Comparison of ENCODE assay signal across 22 mouse cellular contexts in the genomic region with DNA sequence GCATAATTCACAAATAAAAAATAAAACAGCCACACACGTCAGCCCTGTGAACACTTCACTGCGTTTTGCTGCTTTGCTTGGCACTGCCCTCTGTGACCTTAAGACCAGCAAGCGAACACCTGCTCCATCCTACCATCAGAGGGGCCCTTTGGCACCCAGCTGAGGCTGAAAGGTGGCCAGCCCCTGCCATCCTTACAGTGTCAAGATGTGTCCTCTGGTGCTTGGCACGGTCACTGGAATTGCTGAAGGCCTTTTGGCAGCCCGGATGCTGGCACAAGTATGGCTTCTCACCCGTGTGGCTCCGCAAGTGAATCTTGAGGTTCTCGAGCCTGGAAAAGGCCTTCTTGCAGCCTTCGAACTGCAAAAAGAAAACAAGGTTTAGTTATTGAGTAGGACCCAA.
DNase-seq lines count a peak whose midpoint lies in the region; ATAC-seq and TF ChIP-seq lines count a peak whose summit lies in the region.
"Had no signal": no experiment of that assay in that cellular context is flagged by ENCODE, and none has a peak within 500 bp of the region (broad histone marks: within the 10 kb centered on the region; RNA-seq: fewer than 3 reads in every experiment).

No protein-coding gene starts in this region.

- H3K27ac ChIP-seq in gastrocnemius, adult 2 months, result no peak overlapping the region
- H3K27ac ChIP-seq in stomach, embryonic 16.5 days (ENCODE audit: low read length), result 0 out of 2 replicates have a peak overlapping the region, but pooled peaks have one; percentile 21
- no peak overlapping the region for H3K27ac ChIP-seq in stomach, postnatal 0 days (replicated peaks)
- H3K27ac ChIP-seq: embryonic facial prominence, embryonic 12.5 days; heart, adult 2 months; heart, embryonic 13.5 days; limb, embryonic 15.5 days; liver, embryonic 15.5 days; lung, embryonic 15.5 days had no signal

- no peaks in the 10 kb centered on the region for H3K9me3 ChIP-seq in stomach, embryonic 16.5 days (replicated peaks; ENCODE audit: control insufficient read depth, low read length)
- H3K9me3 ChIP-seq in stomach, postnatal 0 days (ENCODE audit: control insufficient read depth, low read length), result no peaks in the 10 kb centered on the region
- H3K9me3 ChIP-seq: embryonic facial prominence, embryonic 12.5 days; heart, embryonic 13.5 days; limb, embryonic 15.5 days; liver, embryonic 15.5 days; lung, embryonic 15.5 days had no signal

- no peak overlapping the region for H3K4me2 ChIP-seq in stomach, embryonic 16.5 days (ENCODE audit: low read depth, low read length)
- no peak overlapping the region for H3K4me2 ChIP-seq in stomach, postnatal 0 days (replicated peaks; ENCODE audit: low read depth)
- H3K4me2 ChIP-seq: embryonic facial prominence, embryonic 12.5 days; heart, embryonic 13.5 days; limb, embryonic 15.5 days; liver, embryonic 15.5 days; lung, embryonic 15.5 days had no signal

- intact Hi-C loops in gastrocnemius, adult 2 months (cut with DNase I), result no loop called here

- TF ChIP-seq EP300 in stomach, postnatal 0 days (optimal IDR thresholded peaks at IDR 0.05), result no peak

- no peaks in the 10 kb centered on the region for H3K36me3 ChIP-seq in stomach, embryonic 16.5 days (ENCODE audit: control insufficient read depth, insufficient read depth, low read length)
- H3K36me3 ChIP-seq in stomach, postnatal 0 days (ENCODE audit: control insufficient read depth, insufficient read depth, low read length), result no peaks in the 10 kb centered on the region
- H3K36me3 ChIP-seq: embryonic facial prominence, embryonic 12.5 days; heart, embryonic 13.5 days; limb, embryonic 15.5 days; liver, embryonic 15.5 days; lung, embryonic 15.5 days had no signal

- peak; percentile 21 for DNase-seq in gastrocnemius, adult 2 months
- no peak for DNase-seq in gastrocnemius, postnatal 10 days
- no peak for DNase-seq in stomach, postnatal 0 days (ENCODE audit: low spot score)
- peak; percentile 57 for DNase-seq in cerebellum, adult 9-10 months
- no peak for DNase-seq in thymus, postnatal 25 days
- no peak for DNase-seq in spleen, postnatal 10 days (ENCODE audit: low spot score in 2 of 2)
- DNase-seq: gastrocnemius, postnatal 36 days; heart, adult 2 months; heart, postnatal 14 days; kidney, adult 11 months; layer of hippocampus, adult 9-11 months; lung, postnatal 4 days; right cerebral cortex, postnatal 14 days; thymus, postnatal 36 days had no signal

- no peaks in the 10 kb centered on the region for H3K27me3 ChIP-seq in stomach, embryonic 16.5 days (ENCODE audit: control insufficient read depth, insufficient read depth, low read length)
- H3K27me3 ChIP-seq in stomach, postnatal 0 days (ENCODE audit: control insufficient read depth, insufficient read depth, low read length), result no peaks in the 10 kb centered on the region
- H3K27me3 ChIP-seq: embryonic facial prominence, embryonic 12.5 days; heart, embryonic 13.5 days; limb, embryonic 15.5 days; liver, embryonic 15.5 days; lung, embryonic 15.5 days had no signal

- no peak for ATAC-seq in stomach, embryonic 16.5 days (ENCODE audit: insufficient read depth, low FRiP score)
- no peak for ATAC-seq in stomach, postnatal 0 days (ENCODE audit: low FRiP score, low TSS enrichment)
- ATAC-seq in megakaryocyte-erythroid progenitor cell, adult 5-6 weeks (replicated peaks; ENCODE audit: low FRiP score, low TSS enrichment, poor library complexity, severe bottlenecking), result no peak
- ATAC-seq: forebrain, embryonic 14.5 days had no signal

- no peak overlapping the region for H3K4me3 ChIP-seq in gastrocnemius, adult 2 months
- no peak overlapping the region for H3K4me3 ChIP-seq in stomach, embryonic 16.5 days (replicated peaks; ENCODE audit: low read length)
- H3K4me3 ChIP-seq in stomach, postnatal 0 days (ENCODE audit: low read depth, low read length), result no peak overlapping the region
- H3K4me3 ChIP-seq: embryonic facial prominence, embryonic 12.5 days; heart, adult 2 months; heart, embryonic 13.5 days; limb, embryonic 15.5 days; liver, embryonic 15.5 days; lung, embryonic 15.5 days had no signal

- H3K4me1 ChIP-seq in stomach, embryonic 16.5 days (ENCODE audit: control insufficient read depth, insufficient read depth, low read length), result peaks cover 4% of the 10 kb centered on the region; the same call in 1 of the 2 replicates
- H3K4me1 ChIP-seq in stomach, postnatal 0 days (replicated peaks; ENCODE audit: control insufficient read depth, insufficient read depth), result no peaks in the 10 kb centered on the region
- H3K4me1 ChIP-seq: heart, embryonic 13.5 days; liver, embryonic 15.5 days; lung, embryonic 15.5 days had no signal

- no peak for TF ChIP-seq CTCF in gastrocnemius, adult 2 months (IDR thresholded peaks at IDR 0.05)
- no peak for TF ChIP-seq CTCF in stomach, postnatal 0 days (IDR thresholded peaks at IDR 0.05; ENCODE audit: low read depth)

- no peak overlapping the region for H3K9ac ChIP-seq in stomach, embryonic 16.5 days (ENCODE audit: low read length)
- no peak overlapping the region for H3K9ac ChIP-seq in stomach, postnatal 0 days (ENCODE audit: low read length)
- H3K9ac ChIP-seq: embryonic facial prominence, embryonic 12.5 days; heart, embryonic 13.5 days; limb, embryonic 15.5 days; liver, embryonic 15.5 days; lung, embryonic 15.5 days had no signal

- 79% methylated on average over 9 of the region's 9 CpGs for WGBS in stomach, embryonic 16.5 days
- 64% methylated on average over 9 of the region's 9 CpGs for WGBS in stomach, postnatal 0 days

Comparison
In these comparisons a context has a peak if more than half of its experiments do, and no peak if none do; other contexts are left out.
1. DNase-seq: peak in gastrocnemius, adult 2 months (single experiment) and cerebellum, adult 9-10 months (single experiment); none in gastrocnemius, postnatal 10 days (single experiment), stomach, postnatal 0 days (single experiment), thymus, postnatal 25 days (single experiment) and spleen, postnatal 10 days (0 of 2).